Mouse (Mus musculus) lung, embryonic 15.5 days (tissue): Measurements from ENCODE around the gene Zfp1. TPM values are rescaled to one million over a fixed set of nuclear protein-coding genes. Genes with fewer than 3 reads are reported as not detected.

ENCODE experiments used
- ATAC-seq: fragments of 200-750 bp; cut with Nextera tagmentation; 2 replicates; pipeline ENCODE4 v1.8.0; 2017; ENCODE audit warnings: moderate number of reproducible peaks, borderline replicate concordance; ENCODE audit not compliant: low FRiP score, low TSS enrichment; ENCODE audit errors: extremely low read depth
- H3K27ac ChIP-seq: fragments of 300-500 bp; sonication (generic); 2 replicates; pipeline ENCODE4 v1.5.1; 2015; ENCODE audit warnings: moderate library complexity, mild to moderate bottlenecking, inconsistent platforms
- H3K27me3 ChIP-seq: fragments of 300-500 bp; sonication (generic); 2 replicates; pipeline ENCODE4 v1.6.1; 2015; ENCODE audit warnings: inconsistent platforms
- H3K36me3 ChIP-seq: fragments of 300-500 bp; sonication (generic); 2 replicates; pipeline ENCODE4 v1.6.1; 2015; ENCODE audit warnings: inconsistent platforms
- H3K4me1 ChIP-seq: fragments of 300-500 bp; sonication (generic); 2 replicates; pipeline ENCODE4 v1.6.1; 2015; ENCODE audit warnings: inconsistent platforms
- H3K4me2 ChIP-seq: fragments of 300-500 bp; sonication (generic); 2 replicates; pipeline ENCODE4 v1.6.1; 2015; ENCODE audit warnings: inconsistent platforms, mild to moderate bottlenecking, moderate library complexity
- H3K4me3 ChIP-seq: fragments of 300-500 bp; sonication (generic); 2 replicates; pipeline ENCODE4 v1.5.1; 2015; ENCODE audit warnings: mild to moderate bottlenecking, inconsistent platforms
- H3K9ac ChIP-seq: fragments of 300-500 bp; sonication (generic); 2 replicates; pipeline ENCODE4 v1.6.1; 2015; ENCODE audit warnings: inconsistent platforms
- H3K9me3 ChIP-seq: fragments of 300-500 bp; sonication (generic); 2 replicates; pipeline ENCODE4 v1.6.1; 2016; ENCODE audit warnings: inconsistent platforms
- WGBS: fragments of 180-500 bp; shearing (Covaris S2); methylation state at CpG from one replicate; pipeline ENCODE4 v1.1.7; 2015; 5-methylcytosine and 5-hydroxymethylcytosine counted together
- polyA plus RNA-seq: library from polyadenylated mRNA; unstranded; fragments of >200 nt; fragmentation: Nextera tagmentation; extraction: Ambion mirVana; gene quantifications from 2 replicates; pipeline ENCODE4 v1.2.1, GENCODE M21; 2015

Zfp1 gene
- polyA plus RNA-seq, 1 experiment from 2014 or later: 20.0 TPM

GRCm38 (mm10) chr8:111645715-111646114, 2.5 kb downstream of the Zfp1 start:
- H3K4me1 ChIP-seq: peaks cover 13% of the 10 kb centered on the region
- no peaks in the 10 kb centered on the region for H3K9me3 ChIP-seq
- no peak for ATAC-seq
- H3K4me2 ChIP-seq: no peak overlapping the region
- no peaks in the 10 kb centered on the region for H3K36me3 ChIP-seq
- WGBS: 94% methylated on average over 8 of the region's 8 CpGs
- H3K9ac ChIP-seq: no peak overlapping the region
- no peaks in the 10 kb centered on the region for H3K27me3 ChIP-seq
- no peak overlapping the region for H3K27ac ChIP-seq
- no peak overlapping the region for H3K4me3 ChIP-seq

GRCm38 (mm10) chr8:111648834-111649233, 5.6 kb downstream of the Zfp1 start:
- no peak overlapping the region for H3K4me2 ChIP-seq

GRCm38 (mm10) chr8:111650651-111651050, 7.5 kb downstream of the Zfp1 start:
- Histone ChIP-seq H3K4me2 (no peak overlapping the region), H3K9me3 (no peaks in the 10 kb centered on the region), H3K4me3 (no peak overlapping the region), H3K36me3 (no peaks in the 10 kb centered on the region), H3K27ac (no peak overlapping the region), H3K9ac (no peak overlapping the region), H3K27me3 (no peaks in the 10 kb centered on the region), H3K4me1 (no peaks in the 10 kb centered on the region)
- 95% methylated on average over 3 of the region's 3 CpGs for WGBS
- ATAC-seq: no peak

More at GRCm38 (mm10) chr8:111648834-111649233, 5.6 kb downstream of the Zfp1 start:
- Histone ChIP-seq H3K9me3 (no peaks in the 10 kb centered on the region), H3K9ac (no peak overlapping the region), H3K27me3 (no peaks in the 10 kb centered on the region), H3K27ac (no peak overlapping the region), H3K4me3 (no peak overlapping the region), H3K4me1 (peaks cover 3% of the 10 kb centered on the region; the same call in 1 of the 2 replicates), H3K36me3 (no peaks in the 10 kb centered on the region)
- 66% methylated on average over 2 of the region's 2 CpGs for WGBS
- no peak for ATAC-seq

GRCm38 (mm10) chr8:111653524-111653923, 10.3 kb downstream of the Zfp1 start:
- no peaks in the 10 kb centered on the region for H3K4me1 ChIP-seq
- H3K9ac ChIP-seq: no peak overlapping the region
- no peaks in the 10 kb centered on the region for H3K36me3 ChIP-seq
- no peak for ATAC-seq
- H3K4me3 ChIP-seq: no peak overlapping the region
- H3K4me2 ChIP-seq: no peak overlapping the region
- no peak overlapping the region for H3K27ac ChIP-seq
- 84% methylated on average over 2 of the region's 2 CpGs for WGBS
- no peaks in the 10 kb centered on the region for H3K27me3 ChIP-seq
- H3K9me3 ChIP-seq: no peaks in the 10 kb centered on the region

GRCm38 (mm10) chr8:111657312-111657854, 14.2 kb downstream of the Zfp1 start:
- H3K36me3 ChIP-seq: 0 out of 2 replicates have a peak, but pooled peaks cover 8% of the 10 kb centered on the region
- H3K4me2 ChIP-seq: no peak overlapping the region
- no peaks in the 10 kb centered on the region for H3K27me3 ChIP-seq
- no peak overlapping the region for H3K27ac ChIP-seq
- no peak overlapping the region for H3K9ac ChIP-seq
- H3K4me3 ChIP-seq: no peak overlapping the region
- no peaks in the 10 kb centered on the region for H3K4me1 ChIP-seq
- no peak for ATAC-seq
- 58% methylated on average over 1 of the region's 1 CpGs for WGBS
- no peaks in the 10 kb centered on the region for H3K9me3 ChIP-seq

GRCm38 (mm10) chr8:111658819-111659423, 15.7 kb downstream of the Zfp1 start:
- Histone ChIP-seq H3K9ac (no peak overlapping the region), H3K36me3 (0 out of 2 replicates have a peak, but pooled peaks cover 8% of the 10 kb centered on the region), H3K27me3 (no peaks in the 10 kb centered on the region), H3K4me1 (no peaks in the 10 kb centered on the region), H3K27ac (no peak overlapping the region), H3K4me2 (no peak overlapping the region), H3K4me3 (no peak overlapping the region), H3K9me3 (no peaks in the 10 kb centered on the region)
- WGBS: 64% methylated on average over 6 of the region's 6 CpGs
- ATAC-seq: no peak

GRCm38 (mm10) chr8:111662473-111662872, 19.3 kb downstream of the Zfp1 start:
- H3K27ac ChIP-seq: no peak overlapping the region
- no peaks in the 10 kb centered on the region for H3K27me3 ChIP-seq
- H3K36me3 ChIP-seq: 0 out of 2 replicates have a peak, but pooled peaks cover 8% of the 10 kb centered on the region
- H3K4me3 ChIP-seq: no peak overlapping the region
- 84% methylated on average over 3 of the region's 3 CpGs for WGBS
- no peaks in the 10 kb centered on the region for H3K9me3 ChIP-seq
- no peak for ATAC-seq
- no peak overlapping the region for H3K9ac ChIP-seq
- no peak overlapping the region for H3K4me2 ChIP-seq
- H3K4me1 ChIP-seq: no peaks in the 10 kb centered on the region

- Histone ChIP-seq H3K27ac (no peak overlapping the region), H3K27me3 (no peaks in the 10 kb centered on the region), H3K9me3 (no peaks in the 10 kb centered on the region), H3K9ac (no peak overlapping the region), H3K4me1 (no peaks in the 10 kb centered on the region), H3K4me2 (no peak overlapping the region), H3K36me3 (peaks cover 30% of the 10 kb centered on the region), H3K4me3 (no peak overlapping the region)
- 69% methylated on average over 2 of the region's 2 CpGs for WGBS
- ATAC-seq: no peak
Observed at GRCm38 (mm10) chr8:111666751-111667150, 23.6 kb downstream of the Zfp1 start.

GRCm38 (mm10) chr8:111676237-111676636, 33.0 kb downstream of the Zfp1 start:
- Histone ChIP-seq H3K9me3 (no peaks in the 10 kb centered on the region; the same call in 1 of the 2 replicates), H3K4me3 (no peak overlapping the region), H3K4me1 (no peaks in the 10 kb centered on the region), H3K36me3 (0 out of 2 replicates have a peak, but pooled peaks cover 2% of the 10 kb centered on the region), H3K9ac (no peak overlapping the region), H3K27me3 (no peaks in the 10 kb centered on the region), H3K27ac (no peak overlapping the region), H3K4me2 (no peak overlapping the region)
- ATAC-seq: no peak
- 76% methylated on average over 8 of the region's 8 CpGs for WGBS

- Histone ChIP-seq H3K4me1 (no peaks in the 10 kb centered on the region), H3K9ac (no peak overlapping the region), H3K36me3 (no peaks in the 10 kb centered on the region), H3K4me3 (no peak overlapping the region), H3K9me3 (no peaks in the 10 kb centered on the region; the same call in 1 of the 2 replicates), H3K4me2 (no peak overlapping the region), H3K27ac (no peak overlapping the region), H3K27me3 (no peaks in the 10 kb centered on the region)
- ATAC-seq: 0 out of 2 replicates have a peak, but pooled peaks have one; percentile 49
- 16% methylated on average over 3 of the region's 3 CpGs for WGBS
Observed at GRCm38 (mm10) chr8:111678111-111678510, 34.9 kb downstream of the Zfp1 start.

GRCm38 (mm10) chr8:111678848-111679247, 35.6 kb downstream of the Zfp1 start:
- ATAC-seq: no peak
- Histone ChIP-seq H3K9ac (no peak overlapping the region), H3K36me3 (no peaks in the 10 kb centered on the region), H3K27me3 (no peaks in the 10 kb centered on the region), H3K4me2 (no peak overlapping the region), H3K27ac (no peak overlapping the region), H3K9me3 (no peaks in the 10 kb centered on the region; the same call in 1 of the 2 replicates), H3K4me1 (no peaks in the 10 kb centered on the region), H3K4me3 (no peak overlapping the region)
- WGBS: 86% methylated on average over 7 of the region's 7 CpGs

GRCm38 (mm10) chr8:111680423-111681028, 37.3 kb downstream of the Zfp1 start:
- Histone ChIP-seq H3K4me1 (no peaks in the 10 kb centered on the region), H3K4me3 (no peak overlapping the region), H3K9me3 (no peaks in the 10 kb centered on the region; the same call in 1 of the 2 replicates), H3K4me2 (peak overlapping the region; percentile 34), H3K27me3 (no peaks in the 10 kb centered on the region), H3K36me3 (no peaks in the 10 kb centered on the region), H3K9ac (no peak overlapping the region), H3K27ac (no peak overlapping the region)
- ATAC-seq: no peak
- WGBS: 29% methylated on average over 17 of the region's 17 CpGs
